Comparison of ENCODE assay signal across 12 mouse cellular contexts in genomic region chr17:15429937-15430336, GRCm38 (mm10). TPM values are rescaled to one million over a fixed set of nuclear protein-coding genes. Genes with fewer than 3 reads are reported as not detected.
DNase-seq lines count a peak whose midpoint lies in the region; ATAC-seq and TF ChIP-seq lines count a peak whose summit lies in the region.
"Had no signal": no experiment of that assay in that cellular context is flagged by ENCODE, and none has a peak within 500 bp of the region (broad histone marks: within the 10 kb centered on the region; RNA-seq: fewer than 3 reads in every experiment).

No protein-coding gene starts in this region.

- H3K27ac ChIP-seq in hindbrain, postnatal 0 days, result no peak overlapping the region
- no peak overlapping the region for H3K27ac ChIP-seq in hindbrain, embryonic 14.5 days
- H3K27ac ChIP-seq: embryonic facial prominence, embryonic 13.5 days; neural tube, embryonic 12.5 days had no signal

- H3K36me3 ChIP-seq in hindbrain, postnatal 0 days (ENCODE audit: insufficient read depth, low read length), result peaks cover 69% of the 10 kb centered on the region
- peaks cover 85% of the 10 kb centered on the region for H3K36me3 ChIP-seq in hindbrain, embryonic 14.5 days (replicated peaks; ENCODE audit: control insufficient read depth, insufficient read depth)

- WGBS in hindbrain, postnatal 0 days, result 68% methylated on average over 1 of the region's 1 CpGs
- WGBS in hindbrain, embryonic 14.5 days, result 77% methylated on average over 1 of the region's 1 CpGs

- peak; percentile 28 to 52 for DNase-seq in cerebellum, postnatal 10 days
- DNase-seq in cerebellum, adult 9-10 months, result no peak
- DNase-seq in hindbrain, postnatal 0 days (ENCODE audit: low spot score), result peak; percentile 23
- no peak for DNase-seq in hindbrain, embryonic 14.5 days (ENCODE audit: low spot score)
- DNase-seq in adipocyte (ENCODE audit: low spot score), result peak; percentile 45
- peak; percentile 77 to 85 for DNase-seq in kidney, postnatal 25 days
- no peak for DNase-seq in frontal cortex, postnatal 10 days (ENCODE audit: low spot score in 2 of 2)
- no peak for DNase-seq in B cell, adult 2 months
- DNase-seq: right cerebral cortex, postnatal 4 days; thymus, adult 2 months had no signal

- no peak for TF ChIP-seq CTCF in hindbrain, postnatal 0 days (IDR thresholded peaks at IDR 0.05; ENCODE audit: low read depth)

- no peaks in the 10 kb centered on the region for H3K27me3 ChIP-seq in hindbrain, postnatal 0 days (ENCODE audit: insufficient read depth, low read length)
- no peaks in the 10 kb centered on the region for H3K27me3 ChIP-seq in hindbrain, embryonic 14.5 days (ENCODE audit: control insufficient read depth, insufficient read depth, low read length)
- H3K27me3 ChIP-seq: embryonic facial prominence, embryonic 13.5 days; neural tube, embryonic 12.5 days had no signal

- H3K9ac ChIP-seq in hindbrain, postnatal 0 days (replicated peaks; ENCODE audit: low read length), result no peak overlapping the region
- no peak overlapping the region for H3K9ac ChIP-seq in hindbrain, embryonic 14.5 days
- H3K9ac ChIP-seq: embryonic facial prominence, embryonic 13.5 days; neural tube, embryonic 12.5 days had no signal

- no peak overlapping the region for H3K4me2 ChIP-seq in hindbrain, postnatal 0 days (ENCODE audit: low read depth, low read length)
- no peak overlapping the region for H3K4me2 ChIP-seq in hindbrain, embryonic 14.5 days (replicated peaks)
- H3K4me2 ChIP-seq: embryonic facial prominence, embryonic 13.5 days; neural tube, embryonic 12.5 days had no signal

- no peak overlapping the region for H3K4me3 ChIP-seq in hindbrain, postnatal 0 days (ENCODE audit: low read length)
- H3K4me3 ChIP-seq in hindbrain, embryonic 14.5 days (replicated peaks; ENCODE audit: low read length), result no peak overlapping the region
- H3K4me3 ChIP-seq: embryonic facial prominence, embryonic 13.5 days; neural tube, embryonic 12.5 days had no signal

- H3K9me3 ChIP-seq in hindbrain, postnatal 0 days (ENCODE audit: low read length), result no peaks in the 10 kb centered on the region
- H3K9me3 ChIP-seq in hindbrain, embryonic 14.5 days (ENCODE audit: control insufficient read depth, low read length), result no peaks in the 10 kb centered on the region
- H3K9me3 ChIP-seq: embryonic facial prominence, embryonic 13.5 days; neural tube, embryonic 12.5 days had no signal

- no peak for ATAC-seq in hindbrain, postnatal 0 days
- no peak for ATAC-seq in hindbrain, embryonic 14.5 days (ENCODE audit: low FRiP score)

- H3K4me1 ChIP-seq in hindbrain, postnatal 0 days (ENCODE audit: insufficient read depth, low read length), result no peaks in the 10 kb centered on the region
- no peaks in the 10 kb centered on the region for H3K4me1 ChIP-seq in hindbrain, embryonic 14.5 days (replicated peaks; ENCODE audit: control insufficient read depth, insufficient read depth, low read length)
- H3K4me1 ChIP-seq: embryonic facial prominence, embryonic 13.5 days; neural tube, embryonic 12.5 days had no signal

RNA-seq across cellular contexts. Expression of gene Fam120b, which starts 33.9 kb away (rescaled TPM):
- 36.8 and 40.8 TPM in 2 replicates for total RNA-seq in hindbrain, postnatal 0 days (2014; rRNA removed)
- polyA plus RNA-seq in hindbrain, postnatal 0 days (2015; fragmentation: Nextera tagmentation; extraction: Ambion mirVana), result 29.4 and 31.7 TPM in 2 replicates
- 45.2 and 50.4 TPM in 2 replicates for polyA plus RNA-seq in hindbrain, embryonic 14.5 days (2014; fragmentation: Nextera tagmentation; extraction: Ambion mirVana)

RNA-seq across cellular contexts. Expression of gene Dll1, which starts 53.3 kb away (rescaled TPM):
- total RNA-seq in hindbrain, postnatal 0 days (2014; rRNA removed), result 34.3 and 44.2 TPM in 2 replicates
- polyA plus RNA-seq in hindbrain, postnatal 0 days (2015; fragmentation: Nextera tagmentation; extraction: Ambion mirVana), result 10.1 and 10.9 TPM in 2 replicates
- 12.5 and 15.1 TPM in 2 replicates for polyA plus RNA-seq in hindbrain, embryonic 14.5 days (2014; fragmentation: Nextera tagmentation; extraction: Ambion mirVana)

Comparison
In these comparisons a context has a peak if more than half of its experiments do, and no peak if none do; other contexts are left out.
1. DNase-seq: peak in cerebellum, postnatal 10 days (2 of 2), hindbrain, postnatal 0 days (single experiment), adipocyte (single experiment) and kidney, postnatal 25 days (2 of 2); none in cerebellum, adult 9-10 months (single experiment), hindbrain, embryonic 14.5 days (single experiment), frontal cortex, postnatal 10 days (0 of 2) and B cell, adult 2 months (0 of 2).